In genomic region chr7:35046091-35046490, GRCm38 (mm10) we compare ENCODE assay signal across 23 mouse cellular contexts. TPM values are rescaled to one million over a fixed set of nuclear protein-coding genes. Genes with fewer than 3 reads are reported as not detected.
DNase-seq lines count a peak whose midpoint lies in the region; ATAC-seq and TF ChIP-seq lines count a peak whose summit lies in the region.
"Had no signal": no experiment of that assay in that cellular context is flagged by ENCODE, and none has a peak within 500 bp of the region (broad histone marks: within the 10 kb centered on the region; RNA-seq: fewer than 3 reads in every experiment).

No protein-coding gene starts in this region.

- TF ChIP-seq CTCF in liver, postnatal 0 days (IDR thresholded peaks at IDR 0.05; ENCODE audit: low read depth): no peak

- no peak overlapping the region for H3K9ac ChIP-seq in liver, embryonic 12.5 days
- no peak overlapping the region for H3K9ac ChIP-seq in liver, postnatal 0 days (replicated peaks)
- H3K9ac ChIP-seq in liver, embryonic 16.5 days (ENCODE audit: low read depth, low read length): no peak overlapping the region
- H3K9ac ChIP-seq: embryonic facial prominence, embryonic 12.5 days; embryonic facial prominence, embryonic 15.5 days; forebrain, postnatal 0 days; hindbrain, embryonic 12.5 days; hindbrain, embryonic 15.5 days had no signal

- peaks cover 98% of the 10 kb centered on the region for H3K36me3 ChIP-seq in liver, embryonic 12.5 days
- H3K36me3 ChIP-seq in liver, postnatal 0 days (replicated peaks; ENCODE audit: insufficient read depth, low read length): peaks cover 73% of the 10 kb centered on the region
- peaks cover 44% of the 10 kb centered on the region for H3K36me3 ChIP-seq in liver, embryonic 16.5 days (ENCODE audit: control insufficient read depth, insufficient read depth)
- peaks cover 62% of the 10 kb centered on the region for H3K36me3 ChIP-seq in myocyte (ENCODE audit: control insufficient read depth, insufficient read depth)

- no peaks in the 10 kb centered on the region for H3K9me3 ChIP-seq in liver, embryonic 12.5 days (replicated peaks)
- H3K9me3 ChIP-seq in liver, postnatal 0 days (ENCODE audit: low read length): no peaks in the 10 kb centered on the region
- no peaks in the 10 kb centered on the region for H3K9me3 ChIP-seq in liver, embryonic 16.5 days (replicated peaks; ENCODE audit: control insufficient read depth, low read length)
- H3K9me3 ChIP-seq: embryonic facial prominence, embryonic 12.5 days; embryonic facial prominence, embryonic 15.5 days; hindbrain, embryonic 12.5 days; hindbrain, embryonic 15.5 days had no signal

- H3K27me3 ChIP-seq in liver, embryonic 12.5 days (replicated peaks): no peaks in the 10 kb centered on the region
- H3K27me3 ChIP-seq in liver, postnatal 0 days (ENCODE audit: insufficient read depth, low read length): no peaks in the 10 kb centered on the region
- H3K27me3 ChIP-seq in liver, embryonic 16.5 days (ENCODE audit: control insufficient read depth, insufficient read depth, low read depth, low read length): no peaks in the 10 kb centered on the region
- H3K27me3 ChIP-seq in myocyte (ENCODE audit: control insufficient read depth, insufficient read depth, insufficient read length): no peaks in the 10 kb centered on the region
- H3K27me3 ChIP-seq: CH12.LX; embryonic facial prominence, embryonic 12.5 days; embryonic facial prominence, embryonic 15.5 days; hindbrain, embryonic 12.5 days; hindbrain, embryonic 15.5 days had no signal

- H3K27ac ChIP-seq in liver, embryonic 12.5 days: no peak overlapping the region
- no peak overlapping the region for H3K27ac ChIP-seq in liver, postnatal 0 days (ENCODE audit: low read depth)
- no peak overlapping the region for H3K27ac ChIP-seq in liver, embryonic 16.5 days (ENCODE audit: low read length)
- H3K27ac ChIP-seq: embryonic facial prominence, embryonic 12.5 days; embryonic facial prominence, embryonic 15.5 days; gastrocnemius, adult 2 months; hindbrain, embryonic 12.5 days; hindbrain, embryonic 15.5 days had no signal

- no peak overlapping the region for H3ac ChIP-seq in myocyte (ENCODE audit: control insufficient read depth, insufficient read length)

- TF ChIP-seq POLR2A in myocyte (IDR thresholded peaks at IDR 0.05; ENCODE audit: insufficient read length, low read depth): no peak

- ATAC-seq in liver, embryonic 12.5 days: peak; percentile 68
- no peak for ATAC-seq in liver, postnatal 0 days
- peak; percentile 49; the same call in 1 of the 2 replicates for ATAC-seq in liver, embryonic 16.5 days (ENCODE audit: low read depth)
- ATAC-seq: forebrain, embryonic 14.5 days; forebrain, postnatal 0 days had no signal

- TF ChIP-seq EP300 in liver, postnatal 0 days (IDR thresholded peaks at IDR 0.05; ENCODE audit: low read depth): no peak

- DNase-seq in liver, postnatal 0 days: no peak
- no peak for DNase-seq in left cerebral cortex, postnatal 10 days (ENCODE audit: extremely low spot score in 1 of 2, low spot score in 2 of 2)
- DNase-seq in adrenal gland, postnatal 4 days (ENCODE audit: low spot score in 2 of 2): no peak
- DNase-seq: adrenal gland, adult 2 months; adrenal gland, postnatal 25 days; B cell, adult 2 months; cerebellum, adult 18-20 months; cerebellum, adult 9-10 months; cerebellum, postnatal 14 days; forebrain, postnatal 0 days; gastrocnemius, adult 2 months; gastrocnemius, postnatal 14 days; heart, adult 11 months had no signal

- peaks cover 17% of the 10 kb centered on the region for H3K4me1 ChIP-seq in liver, embryonic 12.5 days
- peaks cover 23% of the 10 kb centered on the region for H3K4me1 ChIP-seq in liver, postnatal 0 days (ENCODE audit: insufficient read depth)
- peaks cover 11% of the 10 kb centered on the region for H3K4me1 ChIP-seq in liver, embryonic 16.5 days (ENCODE audit: control insufficient read depth, low read depth, low read length)
- H3K4me1 ChIP-seq: hindbrain, embryonic 12.5 days had no signal

- peaks cover 56% of the 10 kb centered on the region for H3K79me2 ChIP-seq in myocyte (ENCODE audit: control insufficient read depth, insufficient read depth)

- intact Hi-C loops in left cerebral cortex, postnatal 10 days (cut with DNase I): no loop called here

- 60% methylated on average over 4 of the region's 4 CpGs for WGBS in liver, embryonic 12.5 days (ENCODE audit: insufficient replicate concordance)
- 82% methylated on average over 4 of the region's 4 CpGs for WGBS in liver, postnatal 0 days (ENCODE audit: insufficient replicate concordance)
- 52% methylated on average over 4 of the region's 4 CpGs for WGBS in liver, embryonic 16.5 days (ENCODE audit: insufficient replicate concordance)

- H3K4me3 ChIP-seq in liver, embryonic 12.5 days: no peak overlapping the region
- H3K4me3 ChIP-seq in liver, postnatal 0 days (ENCODE audit: low read depth, low read length): no peak overlapping the region
- no peak overlapping the region for H3K4me3 ChIP-seq in liver, embryonic 16.5 days (ENCODE audit: low read depth, low read length)
- H3K4me3 ChIP-seq in myocyte: no peak overlapping the region
- H3K4me3 ChIP-seq: embryonic facial prominence, embryonic 12.5 days; embryonic facial prominence, embryonic 15.5 days; gastrocnemius, adult 2 months; hindbrain, embryonic 12.5 days; hindbrain, embryonic 15.5 days had no signal

- no peak overlapping the region for H3K4me2 ChIP-seq in liver, embryonic 12.5 days
- no peak overlapping the region for H3K4me2 ChIP-seq in liver, postnatal 0 days (ENCODE audit: low read depth, low read length)
- no peak overlapping the region for H3K4me2 ChIP-seq in liver, embryonic 16.5 days (ENCODE audit: low read depth, low read length)
- H3K4me2 ChIP-seq in myocyte (ENCODE audit: low read depth): no peak overlapping the region
- H3K4me2 ChIP-seq: embryonic facial prominence, embryonic 12.5 days; embryonic facial prominence, embryonic 15.5 days; heart, embryonic 11.5 days; hindbrain, embryonic 12.5 days; hindbrain, embryonic 15.5 days had no signal

TF ChIP-seq in myocyte, 11 proteins besides CTCF, POLR2A, EP300 and RAD21:
- TF ChIP-seq MYOD1 (IDR thresholded peaks at IDR 0.05; ENCODE audit: control insufficient read depth in 1 of 3, insufficient read length in 2 of 3, low read depth in 2 of 3) (peak in 1 of 3 experiments; percentile 7), POLR2AphosphoS2 (IDR thresholded peaks at IDR 0.05; ENCODE audit: insufficient read length, low read depth) (peak; percentile 29), E2F4 (IDR thresholded peaks at IDR 0.05; ENCODE audit: insufficient read depth) (no peak), TCF3 (IDR thresholded peaks at IDR 0.05; ENCODE audit: insufficient read length, low read depth) (no peak)

RNA-seq across cellular contexts. Expression of gene Cebpg, which starts 10.3 kb away (rescaled TPM):
- polyA plus RNA-seq in liver, embryonic 12.5 days (2016; fragmentation: Nextera tagmentation; extraction: Ambion mirVana): 27.9 and 28.0 TPM in 2 replicates
- polyA plus RNA-seq in liver, postnatal 0 days (2015; fragmentation: Nextera tagmentation; extraction: Ambion mirVana): 30.8 and 35.2 TPM in 2 replicates
- 21.4 and 22.4 TPM in 2 replicates for polyA plus RNA-seq in liver, embryonic 16.5 days (2015; fragmentation: Nextera tagmentation; extraction: Ambion mirVana)
- polyA plus RNA-seq in myocyte (2012; fragmentation: generic; extraction: Trizol): 25.0 TPM
- total RNA-seq in left cerebral cortex, postnatal 10 days (2021): 10 to 100 TPM; 24.2 to 25.2 TPM
- 10 to 100 TPM; 32.1 to 33.9 TPM for total RNA-seq in adrenal gland, postnatal 4 days (2021)
